Mouse (Mus musculus) midbrain, embryonic 12.5 days (tissue): Measurements from ENCODE around the gene Meis2. TPM values are rescaled to one million over a fixed set of nuclear protein-coding genes. Genes with fewer than 3 reads are reported as not detected.
A peak's percentile ranks its signal among the peaks of the same experiment; 100 is the strongest.

ENCODE experiments used
- ATAC-seq: fragments of 200-750 bp; cut with Nextera tagmentation; 2 replicates; pipeline ENCODE4 v1.8.0; 2017; ENCODE audit warnings: low read depth, moderate TSS enrichment, moderate library complexity; ENCODE audit not compliant: low FRiP score
- H3K27ac ChIP-seq: fragments of 300-500 bp; sonication (generic); replicated peaks from 2 replicates; pipeline ENCODE4 v1.5.1; 2016; ENCODE audit warnings: mild to moderate bottlenecking
- H3K27me3 ChIP-seq: fragments of 300-500 bp; sonication (generic); 2 replicates; pipeline ENCODE4 v1.6.1; 2016; ENCODE audit warnings: mild to moderate bottlenecking
- H3K36me3 ChIP-seq: fragments of 300-500 bp; sonication (generic); 2 replicates; pipeline ENCODE4 v1.6.1; 2016
- H3K4me1 ChIP-seq: fragments of 300-500 bp; sonication (generic); 2 replicates; pipeline ENCODE4 v1.6.1; 2016
- H3K4me2 ChIP-seq: fragments of 300-500 bp; sonication (generic); replicated peaks from 2 replicates; pipeline ENCODE4 v1.6.1; 2016; ENCODE audit warnings: mild to moderate bottlenecking, moderate library complexity
- H3K4me3 ChIP-seq: fragments of 300-500 bp; sonication (generic); 2 replicates; pipeline ENCODE4 v1.5.1; 2016; ENCODE audit warnings: mild to moderate bottlenecking
- H3K9ac ChIP-seq: fragments of 300-500 bp; sonication (generic); replicated peaks from 2 replicates; pipeline ENCODE4 v1.6.1; 2016; ENCODE audit warnings: mild to moderate bottlenecking, moderate library complexity
- H3K9me3 ChIP-seq: fragments of 300-500 bp; sonication (generic); 2 replicates; pipeline ENCODE4 v1.6.1; 2016; ENCODE audit warnings: mild to moderate bottlenecking
- WGBS: fragments of 180-500 bp; shearing (Covaris S2); methylation state at CpG from one replicate; pipeline ENCODE4 v1.1.7; 2016; 5-methylcytosine and 5-hydroxymethylcytosine counted together
- polyA plus RNA-seq: library from polyadenylated mRNA; unstranded; fragments of >200 nt; fragmentation: Nextera tagmentation; extraction: Ambion mirVana; gene quantifications from 2 replicates; pipeline ENCODE4 v1.2.1, GENCODE M21; 2016

Gene Meis2
- 76.1 and 92.1 TPM in 2 replicates for polyA plus RNA-seq

GRCm38 (mm10) chr2:116065570-116066005, at the start of gene Meis2:
Meis2 (minus strand) TSS chr2:116065839.
- H3K36me3 ChIP-seq, result no peaks in the 10 kb centered on the region
- peak within 1 kb of the TSS; percentile 93 for H3K27ac ChIP-seq
- H3K4me3 ChIP-seq, result peak within 1 kb of the TSS; percentile 63
- peak; percentile 82 for ATAC-seq
- H3K4me2 ChIP-seq, result peak within 1 kb of the TSS; percentile 81
- WGBS, result under 1% methylated on average over 32 of the region's 37 CpGs
- no peaks in the 10 kb centered on the region for H3K9me3 ChIP-seq
- peak within 1 kb of the TSS; percentile 95 for H3K9ac ChIP-seq
- peaks cover 27% of the 10 kb centered on the region for H3K4me1 ChIP-seq
- H3K27me3 ChIP-seq, result peaks cover 16% of the 10 kb centered on the region; the same call in 1 of the 2 replicates

GRCm38 (mm10) chr2:116106194-116106593, 40.6 kb upstream of the Meis2 start:
- Histone ChIP-seq H3K9me3 (no peaks in the 10 kb centered on the region), H3K27me3 (no peaks in the 10 kb centered on the region), H3K4me1 (peaks cover 8% of the 10 kb centered on the region), H3K4me2 (no peak overlapping the region), H3K27ac (no peak overlapping the region), H3K36me3 (no peaks in the 10 kb centered on the region), H3K4me3 (no peak overlapping the region), H3K9ac (no peak overlapping the region)
- ATAC-seq, result no peak
- WGBS, result 68% methylated on average over 4 of the region's 4 CpGs

- Histone ChIP-seq H3K27ac (no peak overlapping the region), H3K4me3 (no peak overlapping the region), H3K9me3 (no peaks in the 10 kb centered on the region), H3K27me3 (no peaks in the 10 kb centered on the region), H3K36me3 (no peaks in the 10 kb centered on the region), H3K4me1 (peaks cover 8% of the 10 kb centered on the region), H3K9ac (no peak overlapping the region), H3K4me2 (no peak overlapping the region)
- no peak for ATAC-seq
- 72% methylated on average over 3 of the region's 3 CpGs for WGBS
These were observed 39.5 kb upstream of the Meis2 start for GRCm38 (mm10) chr2:116105179-116105578.

GRCm38 (mm10) chr2:116103411-116103996, 37.9 kb upstream of the Meis2 start:
- Histone ChIP-seq H3K36me3 (no peaks in the 10 kb centered on the region), H3K4me2 (no peak overlapping the region), H3K27ac (no peak overlapping the region), H3K4me1 (peaks cover 8% of the 10 kb centered on the region), H3K9me3 (no peaks in the 10 kb centered on the region), H3K27me3 (no peaks in the 10 kb centered on the region), H3K9ac (no peak overlapping the region), H3K4me3 (no peak overlapping the region)
- ATAC-seq, result peak; percentile 89
- 27% methylated on average over 5 of the region's 5 CpGs for WGBS

- H3K27ac ChIP-seq, result no peak overlapping the region
- H3K4me1 ChIP-seq, result peaks cover 8% of the 10 kb centered on the region
- no peak overlapping the region for H3K4me2 ChIP-seq
- no peaks in the 10 kb centered on the region for H3K36me3 ChIP-seq
- H3K9me3 ChIP-seq, result no peaks in the 10 kb centered on the region
- no peaks in the 10 kb centered on the region for H3K27me3 ChIP-seq
- no peak overlapping the region for H3K4me3 ChIP-seq
- no peak overlapping the region for H3K9ac ChIP-seq
- no peak for ATAC-seq
These were observed 35.6 kb upstream of the Meis2 start for GRCm38 (mm10) chr2:116101221-116101620.

GRCm38 (mm10) chr2:116080961-116081360, 15.3 kb upstream of the Meis2 start:
- H3K4me2 ChIP-seq, result no peak overlapping the region
- H3K4me1 ChIP-seq, result no peaks in the 10 kb centered on the region
- no peak overlapping the region for H3K9ac ChIP-seq
- H3K9me3 ChIP-seq, result peaks cover 6% of the 10 kb centered on the region; the same call in 1 of the 2 replicates
- peaks cover 13% of the 10 kb centered on the region for H3K27me3 ChIP-seq
- WGBS, result 70% methylated on average over 2 of the region's 2 CpGs
- H3K36me3 ChIP-seq, result no peaks in the 10 kb centered on the region
- ATAC-seq, result no peak
- no peak overlapping the region for H3K4me3 ChIP-seq
- H3K27ac ChIP-seq, result no peak overlapping the region

GRCm38 (mm10) chr2:116078841-116079240, 13.2 kb upstream of the Meis2 start:
- Histone ChIP-seq H3K4me3 (no peak overlapping the region), H3K27ac (no peak overlapping the region), H3K27me3 (peaks cover 21% of the 10 kb centered on the region), H3K9me3 (peaks cover 6% of the 10 kb centered on the region; the same call in 1 of the 2 replicates), H3K4me1 (peaks cover 18% of the 10 kb centered on the region), H3K9ac (no peak overlapping the region), H3K4me2 (no peak overlapping the region), H3K36me3 (no peaks in the 10 kb centered on the region)
- 81% methylated on average over 2 of the region's 2 CpGs for WGBS
- ATAC-seq, result no peak

- no peak overlapping the region for H3K27ac ChIP-seq
- 75% methylated on average over 3 of the region's 3 CpGs for WGBS
- H3K9me3 ChIP-seq, result peaks cover 6% of the 10 kb centered on the region; the same call in 1 of the 2 replicates
- H3K4me3 ChIP-seq, result no peak overlapping the region
- H3K4me1 ChIP-seq, result peaks cover 18% of the 10 kb centered on the region
- no peaks in the 10 kb centered on the region for H3K36me3 ChIP-seq
- no peak for ATAC-seq
- H3K9ac ChIP-seq, result no peak overlapping the region
- H3K4me2 ChIP-seq, result no peak overlapping the region
- peaks cover 27% of the 10 kb centered on the region for H3K27me3 ChIP-seq
These were observed 12.1 kb upstream of the Meis2 start for GRCm38 (mm10) chr2:116077716-116078115.

- Histone ChIP-seq H3K9me3 (peaks cover 6% of the 10 kb centered on the region; the same call in 1 of the 2 replicates), H3K9ac (no peak overlapping the region), H3K27me3 (peaks cover 35% of the 10 kb centered on the region), H3K4me1 (peaks cover 26% of the 10 kb centered on the region), H3K4me3 (no peak overlapping the region), H3K36me3 (no peaks in the 10 kb centered on the region), H3K4me2 (no peak overlapping the region), H3K27ac (no peak overlapping the region)
- ATAC-seq, result no peak
These were observed 11.3 kb upstream of the Meis2 start for GRCm38 (mm10) chr2:116076752-116077480.

GRCm38 (mm10) chr2:116075902-116076301, 10.3 kb upstream of the Meis2 start:
- Histone ChIP-seq H3K4me1 (peaks cover 28% of the 10 kb centered on the region), H3K9me3 (no peaks in the 10 kb centered on the region), H3K27ac (peak overlapping the region; percentile 60), H3K9ac (peak overlapping the region; percentile 53), H3K4me2 (peak overlapping the region; percentile 81), H3K36me3 (no peaks in the 10 kb centered on the region), H3K27me3 (peaks cover 42% of the 10 kb centered on the region), H3K4me3 (peak overlapping the region; percentile 39)
- peak; percentile 80 for ATAC-seq
- WGBS, result under 1% methylated on average over 23 of the region's 23 CpGs

- no peaks in the 10 kb centered on the region for H3K9me3 ChIP-seq
- peak overlapping the region; percentile 81 for H3K4me2 ChIP-seq
- H3K9ac ChIP-seq, result peak overlapping the region; percentile 53
- 1% methylated on average over 20 of the region's 20 CpGs for WGBS
- peak; percentile 35; the same call in 1 of the 2 replicates for ATAC-seq
- H3K36me3 ChIP-seq, result no peaks in the 10 kb centered on the region
- H3K4me3 ChIP-seq, result peak overlapping the region; percentile 39
- peaks cover 31% of the 10 kb centered on the region for H3K4me1 ChIP-seq
- H3K27me3 ChIP-seq, result peaks cover 44% of the 10 kb centered on the region
- H3K27ac ChIP-seq, result peak overlapping the region; percentile 60
These were observed 9.8 kb upstream of the Meis2 start for GRCm38 (mm10) chr2:116075477-116075876.

GRCm38 (mm10) chr2:116074726-116075440, 9.2 kb upstream of the Meis2 start:
- peaks cover 31% of the 10 kb centered on the region for H3K4me1 ChIP-seq
- no peaks in the 10 kb centered on the region for H3K36me3 ChIP-seq
- 2% methylated on average over 17 of the region's 17 CpGs for WGBS
- peak; percentile 11; the same call in 1 of the 2 replicates for ATAC-seq
- H3K4me2 ChIP-seq, result peak overlapping the region; percentile 81
- H3K27me3 ChIP-seq, result peaks cover 44% of the 10 kb centered on the region
- H3K4me3 ChIP-seq, result peak overlapping the region; percentile 39
- peak overlapping the region; percentile 53 for H3K9ac ChIP-seq
- H3K27ac ChIP-seq, result peak overlapping the region; percentile 60
- H3K9me3 ChIP-seq, result no peaks in the 10 kb centered on the region
